Mouse (Mus musculus) E14TG2a.4 (cell line): ENCODE results near the gene Polr3e.

ENCODE experiments used
- CTCF ChIP-seq: conservative IDR thresholded peaks from 2 replicates; pipeline ENCODE4 v1.5.1; 2014; ENCODE audit warnings: low read length
- NANOG ChIP-seq: IDR thresholded peaks from 2 replicates; pipeline ENCODE4 v1.6.1; 2014; ENCODE audit warnings: borderline replicate concordance, low read length, mixed read lengths
- POU5F1 ChIP-seq: IDR thresholded peaks from 2 replicates; pipeline ENCODE4 v1.6.1; 2014; ENCODE audit warnings: low read length, borderline replicate concordance

DNA sequence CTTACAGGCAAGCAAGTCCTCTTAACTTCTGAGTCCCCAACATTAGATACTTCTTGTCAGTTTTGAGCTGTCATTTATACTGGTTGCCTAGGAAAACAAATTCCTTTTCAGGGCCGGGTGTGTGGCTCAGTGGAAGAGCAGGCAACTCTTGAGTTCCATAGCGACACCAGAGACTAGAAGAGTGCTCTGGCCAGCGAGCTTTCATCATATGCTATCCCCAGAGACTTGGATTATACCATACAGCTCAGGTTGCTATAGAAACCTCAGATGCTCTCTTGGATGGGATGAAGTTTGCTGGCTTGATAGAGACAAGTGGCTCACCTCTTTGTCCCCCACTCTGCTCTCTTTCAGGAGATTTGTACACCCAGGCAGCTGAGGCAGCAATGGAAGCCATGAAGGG, 14.6 kb upstream of the Polr3e start:
- TF ChIP-seq CTCF (no peak), POU5F1 (no peak), NANOG (no peak)
